Mouse (Mus musculus) macrophage (primary cell): ENCODE data around the gene Thsd4. TPM values are rescaled to one million over a fixed set of nuclear protein-coding genes. Genes with fewer than 3 reads are reported as not detected.

Experiments
- H3K27ac ChIP-seq: fragments of 350-480 bp; formaldehyde crosslinking; 2 replicates; pipeline ENCODE4 v1.9.0; 2021
- H3K36me3 ChIP-seq: fragments of 350-480 bp; formaldehyde crosslinking; 2 replicates; pipeline ENCODE4 v1.9.0; 2021; ENCODE audit errors: inconsistent target
- H3K4me3 ChIP-seq: fragments of 350-480 bp; formaldehyde crosslinking; 2 replicates; pipeline ENCODE4 v1.9.0; 2021; ENCODE audit errors: inconsistent target
- H3K79me2 ChIP-seq: fragments of 350-480 bp; formaldehyde crosslinking; 2 replicates; pipeline ENCODE4 v1.9.0; 2021; ENCODE audit errors: inconsistent target
- WGBS: methylation state at CpG from one replicate; pipeline ENCODE4 v1.1.7; 2026; ENCODE audit warnings: inconsistent platforms; ENCODE audit not compliant: missing documents; 5-methylcytosine and 5-hydroxymethylcytosine counted together
- polyA plus RNA-seq: library from polyadenylated mRNA; stranded (reverse); fragments of 250-400 nt; gene quantifications from 3 replicates; pipeline ENCODE4 v1.2.4, GENCODE M21; 2018; ENCODE audit warnings: inconsistent platforms

Thsd4 gene
- polyA plus RNA-seq, 1 experiment from 2014 or later: not detected

GRCm38 (mm10) chr9:60237667-60238066 is 284.2 kb downstream of the Thsd4 start:
- H3K4me3 ChIP-seq: no peak overlapping the region
- no peak overlapping the region for H3K27ac ChIP-seq
- H3K79me2 ChIP-seq: no peaks in the 10 kb centered on the region
- H3K36me3 ChIP-seq: no peaks in the 10 kb centered on the region
- WGBS: 31% methylated on average over 4 of the region's 4 CpGs

- Histone ChIP-seq H3K79me2 (no peaks in the 10 kb centered on the region), H3K27ac (no peak overlapping the region), H3K36me3 (no peaks in the 10 kb centered on the region), H3K4me3 (no peak overlapping the region)
- 87% methylated on average over 9 of the region's 9 CpGs for WGBS
These were observed 285.7 kb downstream of the Thsd4 start for GRCm38 (mm10) chr9:60236155-60236554.

- no peaks in the 10 kb centered on the region for H3K36me3 ChIP-seq
- 85% methylated on average over 8 of the region's 8 CpGs for WGBS
- H3K27ac ChIP-seq: no peak overlapping the region
- H3K4me3 ChIP-seq: no peak overlapping the region
- no peaks in the 10 kb centered on the region for H3K79me2 ChIP-seq
These were observed 287.4 kb downstream of the Thsd4 start for GRCm38 (mm10) chr9:60234233-60235115.

- Histone ChIP-seq H3K36me3 (no peaks in the 10 kb centered on the region), H3K27ac (no peak overlapping the region), H3K4me3 (no peak overlapping the region), H3K79me2 (no peaks in the 10 kb centered on the region)
- WGBS: 83% methylated on average over 9 of the region's 9 CpGs
These were observed 289.6 kb downstream of the Thsd4 start for GRCm38 (mm10) chr9:60231981-60232881.

- H3K4me3 ChIP-seq: no peak overlapping the region
- no peak overlapping the region for H3K27ac ChIP-seq
- WGBS: 85% methylated on average over 4 of the region's 4 CpGs
- H3K36me3 ChIP-seq: no peaks in the 10 kb centered on the region
- no peaks in the 10 kb centered on the region for H3K79me2 ChIP-seq
These were observed 292.4 kb downstream of the Thsd4 start for GRCm38 (mm10) chr9:60229496-60229895.

- Histone ChIP-seq H3K36me3 (no peaks in the 10 kb centered on the region), H3K79me2 (no peaks in the 10 kb centered on the region), H3K4me3 (no peak overlapping the region), H3K27ac (no peak overlapping the region)
- WGBS: 90% methylated on average over 7 of the region's 7 CpGs
These were observed 294.1 kb downstream of the Thsd4 start for GRCm38 (mm10) chr9:60227727-60228126.

- WGBS: 92% methylated on average over 4 of the region's 4 CpGs
- Histone ChIP-seq H3K4me3 (no peak overlapping the region), H3K27ac (no peak overlapping the region), H3K36me3 (no peaks in the 10 kb centered on the region), H3K79me2 (no peaks in the 10 kb centered on the region)
These were observed 295.2 kb downstream of the Thsd4 start for GRCm38 (mm10) chr9:60226679-60227078.

- Histone ChIP-seq H3K79me2 (no peaks in the 10 kb centered on the region), H3K27ac (no peak overlapping the region), H3K36me3 (no peaks in the 10 kb centered on the region), H3K4me3 (no peak overlapping the region)
- 93% methylated on average over 14 of the region's 14 CpGs for WGBS
These were observed 295.7 kb downstream of the Thsd4 start for GRCm38 (mm10) chr9:60226155-60226554.

- H3K79me2 ChIP-seq: no peaks in the 10 kb centered on the region
- 64% methylated on average over 7 of the region's 7 CpGs for WGBS
These were observed 296.4 kb downstream of the Thsd4 start for GRCm38 (mm10) chr9:60225453-60225852.

GRCm38 (mm10) chr9:60224039-60224695 is 297.7 kb downstream of the Thsd4 start:
- 84% methylated on average over 6 of the region's 6 CpGs for WGBS
- Histone ChIP-seq H3K27ac (no peak overlapping the region), H3K79me2 (no peaks in the 10 kb centered on the region), H3K4me3 (no peak overlapping the region), H3K36me3 (no peaks in the 10 kb centered on the region)

More at GRCm38 (mm10) chr9:60225453-60225852, 296.4 kb downstream of the Thsd4 start:
- H3K4me3 ChIP-seq: no peak overlapping the region
- no peak overlapping the region for H3K27ac ChIP-seq
- H3K36me3 ChIP-seq: no peaks in the 10 kb centered on the region

GRCm38 (mm10) chr9:60220431-60220830 is 301.4 kb downstream of the Thsd4 start:
- 83% methylated on average over 2 of the region's 2 CpGs for WGBS
- no peak overlapping the region for H3K27ac ChIP-seq
- no peaks in the 10 kb centered on the region for H3K36me3 ChIP-seq
- no peak overlapping the region for H3K4me3 ChIP-seq
- H3K79me2 ChIP-seq: no peaks in the 10 kb centered on the region

GRCm38 (mm10) chr9:60218396-60218795 is 303.4 kb downstream of the Thsd4 start:
- WGBS: 2% methylated on average over 6 of the region's 6 CpGs
- H3K36me3 ChIP-seq: no peaks in the 10 kb centered on the region
- H3K79me2 ChIP-seq: no peaks in the 10 kb centered on the region
- H3K4me3 ChIP-seq: no peak overlapping the region
- no peak overlapping the region for H3K27ac ChIP-seq

GRCm38 (mm10) chr9:60216029-60216428 is 305.8 kb downstream of the Thsd4 start:
- H3K36me3 ChIP-seq: no peaks in the 10 kb centered on the region
- WGBS: 91% methylated on average over 6 of the region's 6 CpGs
- no peak overlapping the region for H3K27ac ChIP-seq
- no peak overlapping the region for H3K4me3 ChIP-seq
- H3K79me2 ChIP-seq: no peaks in the 10 kb centered on the region

GRCm38 (mm10) chr9:60213111-60213510 is 308.7 kb downstream of the Thsd4 start:
- Histone ChIP-seq H3K4me3 (no peak overlapping the region), H3K36me3 (no peaks in the 10 kb centered on the region), H3K27ac (no peak overlapping the region), H3K79me2 (no peaks in the 10 kb centered on the region)
- 50% methylated on average over 1 of the region's 1 CpGs for WGBS
